Mouse (Mus musculus): ENCODE measurements around the gene Greb1. TPM values are rescaled to one million over a fixed set of nuclear protein-coding genes. Genes with fewer than 3 reads are reported as not detected.

The Greb1 gene
- total RNA-seq, 1 experiment, result 3.2 TPM

DNA sequence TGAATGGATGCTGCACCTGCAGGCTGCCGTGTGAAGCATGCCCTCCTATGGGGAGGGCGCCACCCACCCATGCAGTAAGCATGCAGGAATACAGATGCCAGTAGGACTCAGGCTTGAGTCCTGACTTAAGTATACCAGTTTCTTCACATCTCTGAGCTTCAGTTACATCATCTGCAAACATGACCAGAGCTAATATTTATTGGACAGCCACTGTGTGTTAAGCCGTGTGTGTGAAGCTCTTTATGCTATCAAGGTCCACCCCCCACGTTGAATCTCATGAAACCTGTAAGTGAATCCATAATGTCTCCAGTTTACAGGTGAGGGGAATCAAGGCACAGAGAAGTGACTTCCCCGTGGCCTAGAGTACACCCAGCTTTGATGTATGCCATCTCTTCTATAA, 72.5 kb downstream of the Greb1 start:
- no peaks in the 10 kb centered on the region for H3K9me3 ChIP-seq (ENCODE audit: control insufficient read depth, insufficient read depth, low read depth, low read length)
- no peak for DNase-seq (ENCODE audit: low read depth, low spot score)
- H3K4me1 ChIP-seq (ENCODE audit: control insufficient read depth in 2 of 2, insufficient read depth in 2 of 2, low read length in 2 of 2, poor library complexity in 1 of 2), result no peaks in the 10 kb centered on the region
- no peak for TF ChIP-seq ZC3H11A (IDR thresholded peaks at IDR 0.05; ENCODE audit: borderline replicate concordance, low read depth, low read length)
- no peak for TF ChIP-seq MAFK (IDR thresholded peaks at IDR 0.05; ENCODE audit: insufficient read depth, low read depth, low read length)
- TF ChIP-seq HCFC1 (IDR thresholded peaks at IDR 0.05; ENCODE audit: borderline replicate concordance, insufficient read depth, low read length), result no peak
- TF ChIP-seq ZNF384 (IDR thresholded peaks at IDR 0.05; ENCODE audit: low read depth, low read length), result no peak
- TF ChIP-seq CHD2 (IDR thresholded peaks at IDR 0.05; ENCODE audit: low read depth, low read length), result no peak
- no peaks in the 10 kb centered on the region for H3K36me3 ChIP-seq (ENCODE audit: control insufficient read depth, insufficient read depth, low read length, poor library complexity, severe bottlenecking)
- H3K4me3 ChIP-seq (ENCODE audit: insufficient read depth in 1 of 2, low read depth in 1 of 2, low read length in 2 of 2, poor library complexity in 1 of 2, severe bottlenecking in 1 of 2), result no peak overlapping the region
- H3K27ac ChIP-seq (ENCODE audit: insufficient read depth, low read depth, low read length, poor library complexity, severe bottlenecking), result no peak overlapping the region
- no peak overlapping the region for H3K9ac ChIP-seq (ENCODE audit: insufficient read depth, low read depth, low read length, poor library complexity, severe bottlenecking)
- in situ Hi-C loops (cut with MboI; ENCODE audit: low sequenced_read_pairs in 2 of 2, unreplicated experiment in 2 of 2), result no loop called here

DNA sequence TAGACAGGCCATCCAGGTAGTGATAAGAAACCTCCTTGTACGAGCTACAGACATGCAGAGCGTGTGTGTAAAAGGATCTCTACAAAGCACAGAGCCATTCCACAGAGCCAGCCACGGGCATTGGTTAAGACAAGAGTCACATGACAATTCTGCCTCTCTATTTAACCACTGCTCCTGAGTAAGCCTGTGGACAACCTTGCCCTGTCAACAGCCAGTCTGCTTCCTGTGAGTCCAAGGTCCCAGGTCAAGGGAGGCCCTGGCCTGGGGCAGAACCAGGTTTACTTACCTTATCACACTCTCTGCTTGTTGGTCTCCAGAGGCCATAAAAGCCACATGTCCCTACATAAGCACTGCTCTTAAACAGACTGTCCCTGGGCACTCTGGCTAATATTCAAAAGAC, 74.5 kb downstream of the Greb1 start:
- no peak for TF ChIP-seq ZNF384 (IDR thresholded peaks at IDR 0.05; ENCODE audit: low read depth, low read length)
- no peak for TF ChIP-seq ZC3H11A (IDR thresholded peaks at IDR 0.05; ENCODE audit: borderline replicate concordance, low read depth, low read length)
- TF ChIP-seq HCFC1 (IDR thresholded peaks at IDR 0.05; ENCODE audit: borderline replicate concordance, insufficient read depth, low read length), result no peak
- no peak for TF ChIP-seq MAFK (IDR thresholded peaks at IDR 0.05; ENCODE audit: insufficient read depth, low read depth, low read length)
- TF ChIP-seq CHD2 (IDR thresholded peaks at IDR 0.05; ENCODE audit: low read depth, low read length), result no peak
- Histone ChIP-seq H3K27ac (ENCODE audit: insufficient read depth, low read depth, low read length, poor library complexity, severe bottlenecking) (no peak overlapping the region), H3K9ac (ENCODE audit: insufficient read depth, low read depth, low read length, poor library complexity, severe bottlenecking) (no peak overlapping the region), H3K4me1 (ENCODE audit: control insufficient read depth in 2 of 2, insufficient read depth in 2 of 2, low read length in 2 of 2, poor library complexity in 1 of 2) (no peaks in the 10 kb centered on the region), H3K4me3 (ENCODE audit: insufficient read depth in 1 of 2, low read depth in 1 of 2, low read length in 2 of 2, poor library complexity in 1 of 2, severe bottlenecking in 1 of 2) (no peak overlapping the region), H3K36me3 (ENCODE audit: control insufficient read depth, insufficient read depth, low read length, poor library complexity, severe bottlenecking) (no peaks in the 10 kb centered on the region), H3K9me3 (ENCODE audit: control insufficient read depth, insufficient read depth, low read depth, low read length) (no peaks in the 10 kb centered on the region)
- no peak for DNase-seq (ENCODE audit: low read depth, low spot score)
- in situ Hi-C loops (cut with MboI; ENCODE audit: low sequenced_read_pairs in 2 of 2, unreplicated experiment in 2 of 2), result no loop called here

DNA sequence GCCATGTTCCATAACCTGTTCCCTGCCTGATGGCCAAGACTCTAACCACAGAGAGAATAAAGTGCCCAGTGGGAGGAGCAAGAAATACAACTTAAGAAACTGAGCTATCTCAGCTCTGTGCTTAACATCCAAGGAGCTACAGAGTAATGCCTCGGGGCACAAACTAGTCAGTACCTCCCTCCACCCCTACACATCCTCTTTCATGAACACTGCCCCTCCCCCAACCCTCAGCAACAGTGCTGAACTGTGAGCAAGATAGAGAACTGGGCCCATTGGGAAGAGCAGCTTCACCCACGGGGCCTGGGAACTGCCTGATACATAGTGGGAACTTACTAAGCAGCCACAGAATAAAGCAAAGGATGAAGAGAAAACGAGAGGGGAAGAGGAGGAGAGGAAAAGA, 77.1 kb downstream of the Greb1 start:
- TF ChIP-seq CHD2 (IDR thresholded peaks at IDR 0.05; ENCODE audit: low read depth, low read length), result no peak
- no peak for TF ChIP-seq MAFK (IDR thresholded peaks at IDR 0.05; ENCODE audit: insufficient read depth, low read depth, low read length)
- TF ChIP-seq HCFC1 (IDR thresholded peaks at IDR 0.05; ENCODE audit: borderline replicate concordance, insufficient read depth, low read length), result no peak
- TF ChIP-seq ZNF384 (IDR thresholded peaks at IDR 0.05; ENCODE audit: low read depth, low read length), result no peak
- no peak for TF ChIP-seq ZC3H11A (IDR thresholded peaks at IDR 0.05; ENCODE audit: borderline replicate concordance, low read depth, low read length)
- Histone ChIP-seq H3K9ac (ENCODE audit: insufficient read depth, low read depth, low read length, poor library complexity, severe bottlenecking) (no peak overlapping the region), H3K27ac (ENCODE audit: insufficient read depth, low read depth, low read length, poor library complexity, severe bottlenecking) (no peak overlapping the region), H3K4me1 (ENCODE audit: control insufficient read depth in 2 of 2, insufficient read depth in 2 of 2, low read length in 2 of 2, poor library complexity in 1 of 2) (no peaks in the 10 kb centered on the region), H3K9me3 (ENCODE audit: control insufficient read depth, insufficient read depth, low read depth, low read length) (no peaks in the 10 kb centered on the region), H3K36me3 (ENCODE audit: control insufficient read depth, insufficient read depth, low read length, poor library complexity, severe bottlenecking) (no peaks in the 10 kb centered on the region), H3K4me3 (ENCODE audit: insufficient read depth in 1 of 2, low read depth in 1 of 2, low read length in 2 of 2, poor library complexity in 1 of 2, severe bottlenecking in 1 of 2) (no peak overlapping the region)
- no peak for DNase-seq (ENCODE audit: low read depth, low spot score)
- in situ Hi-C loops (cut with MboI; ENCODE audit: low sequenced_read_pairs in 2 of 2, unreplicated experiment in 2 of 2), result loop anchor here in 1 of 2 experiments (25.0 kb wide), 1 partner anchor 289 kb away; the partner anchor contains the start of genes 2410004P03Rik and Pqlc3

DNA sequence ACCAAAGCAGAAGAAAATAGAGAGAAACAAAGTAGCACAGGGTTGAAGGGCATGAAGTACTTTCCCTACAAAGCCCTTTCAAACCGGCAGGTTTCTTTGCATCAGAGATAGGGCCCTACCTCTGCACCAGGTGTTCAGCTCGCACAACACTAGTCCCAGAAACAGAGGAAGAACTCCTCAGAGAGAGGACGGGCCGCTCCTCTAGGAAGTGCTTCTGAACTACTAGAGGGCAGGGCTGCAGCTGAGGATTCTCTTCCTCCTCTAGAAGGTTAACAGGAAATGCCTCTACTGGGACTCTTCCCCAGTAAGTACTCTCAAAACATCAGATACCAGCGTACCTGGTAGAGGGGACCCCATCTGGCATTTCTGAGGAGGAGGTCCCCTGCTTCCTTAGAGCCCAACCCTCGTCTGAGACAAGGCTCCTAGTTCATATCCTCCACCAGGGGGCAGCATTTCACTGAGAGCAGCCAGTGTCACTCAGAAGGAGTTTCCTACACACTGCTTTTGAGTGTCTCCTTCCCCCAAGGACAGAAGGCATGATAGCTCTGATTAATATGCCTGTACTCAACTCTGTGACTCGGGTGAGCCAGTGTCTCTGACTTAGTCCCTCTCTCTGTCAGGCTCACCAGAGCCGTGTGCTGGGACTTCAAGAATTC, 81.9 kb downstream of the Greb1 start:
- Histone ChIP-seq H3K4me1 (ENCODE audit: control insufficient read depth in 2 of 2, insufficient read depth in 2 of 2, low read length in 2 of 2, poor library complexity in 1 of 2) (no peaks in the 10 kb centered on the region), H3K9me3 (ENCODE audit: control insufficient read depth, insufficient read depth, low read depth, low read length) (no peaks in the 10 kb centered on the region), H3K27ac (ENCODE audit: insufficient read depth, low read depth, low read length, poor library complexity, severe bottlenecking) (no peak overlapping the region), H3K36me3 (ENCODE audit: control insufficient read depth, insufficient read depth, low read length, poor library complexity, severe bottlenecking) (no peaks in the 10 kb centered on the region), H3K4me3 (ENCODE audit: insufficient read depth in 1 of 2, low read depth in 1 of 2, low read length in 2 of 2, poor library complexity in 1 of 2, severe bottlenecking in 1 of 2) (no peak overlapping the region), H3K9ac (ENCODE audit: insufficient read depth, low read depth, low read length, poor library complexity, severe bottlenecking) (no peak overlapping the region)
- in situ Hi-C loops (cut with MboI; ENCODE audit: low sequenced_read_pairs in 2 of 2, unreplicated experiment in 2 of 2), result loop anchor here in 1 of 2 experiments (10.0 to 25.0 kb wide), 2 partner anchors 86 to 294 kb away; partner anchors contain the start of genes 2410004P03Rik, Greb1 and Pqlc3
- TF ChIP-seq ZC3H11A (IDR thresholded peaks at IDR 0.05; ENCODE audit: borderline replicate concordance, low read depth, low read length) (peak; percentile 71; the same call in 1 of the 2 replicates), HCFC1 (IDR thresholded peaks at IDR 0.05; ENCODE audit: borderline replicate concordance, insufficient read depth, low read length) (no peak)
- peak; percentile 68 for DNase-seq (ENCODE audit: low read depth, low spot score)
